Mouse (Mus musculus): ENCODE measurements around the gene Ubap1. TPM values are rescaled to one million over a fixed set of nuclear protein-coding genes. Genes with fewer than 3 reads are reported as not detected.
A peak's percentile ranks its signal among the peaks of the same experiment; 100 is the strongest.

The Ubap1 gene
- polyA plus RNA-seq (2014; fragmentation: Nextera tagmentation; extraction: Ambion mirVana) = 53.6 and 54.8 TPM in 2 replicates

DNA sequence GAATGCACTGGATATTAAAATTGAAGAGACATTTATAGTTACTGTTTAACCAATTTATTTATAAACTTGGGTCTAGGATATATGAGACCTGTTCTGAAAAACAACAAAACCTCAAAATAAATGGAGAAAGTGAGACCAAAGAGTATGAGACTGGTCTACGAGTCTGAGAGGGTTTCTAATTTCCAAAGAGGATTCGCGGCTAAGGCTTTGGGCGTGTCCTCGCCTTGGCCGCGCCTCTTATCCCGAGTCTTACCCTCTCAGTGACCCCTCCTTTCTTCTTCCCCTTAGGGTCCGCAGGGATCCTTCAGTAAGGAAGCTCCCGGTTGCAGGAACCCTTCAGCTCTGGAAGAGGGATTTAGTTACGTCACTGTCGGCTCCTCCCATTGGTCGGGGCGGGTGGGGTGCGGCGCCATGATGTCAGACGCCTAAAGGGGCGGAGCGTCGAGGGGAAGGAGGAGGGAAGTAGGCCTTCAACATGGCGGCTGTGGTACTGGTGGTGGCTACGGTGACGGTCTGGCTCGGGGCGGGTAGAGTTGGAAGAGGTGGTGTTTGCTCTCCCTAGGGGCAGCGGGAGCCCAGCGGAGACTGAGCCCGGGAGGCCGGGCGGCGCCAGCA is at the start of gene Ubap1:
TSS of gene Ubap1 (plus strand) at position 413 of the 615 bp plus-strand sequence.
- under 1% methylated on average over 31 of the region's 31 CpGs for WGBS
- Histone ChIP-seq H3K9me3 (ENCODE audit: control insufficient read depth, low read depth, low read length) (no peaks in the 10 kb centered on the region), H3K4me2 (replicated peaks; ENCODE audit: low read depth, low read length) (peak within 1 kb of the TSS; percentile 81), H3K36me3 (ENCODE audit: control insufficient read depth, insufficient read depth, low read length) (no peaks in the 10 kb centered on the region), H3K27ac (ENCODE audit: low read length) (peak within 1 kb of the TSS; percentile 95), H3K4me3 (ENCODE audit: low read depth, low read length) (peak within 1 kb of the TSS; percentile 75), H3K4me1 (ENCODE audit: control insufficient read depth, insufficient read depth, low read length) (peaks cover 13% of the 10 kb centered on the region), H3K9ac (replicated peaks; ENCODE audit: low read depth, low read length) (peak within 1 kb of the TSS; percentile 68), H3K27me3 (ENCODE audit: control insufficient read depth, insufficient read depth, low read length) (no peaks in the 10 kb centered on the region)
- peak; percentile 97 for ATAC-seq (ENCODE audit: insufficient number of reproducible peaks, insufficient read depth, low FRiP score, low read depth)

DNA sequence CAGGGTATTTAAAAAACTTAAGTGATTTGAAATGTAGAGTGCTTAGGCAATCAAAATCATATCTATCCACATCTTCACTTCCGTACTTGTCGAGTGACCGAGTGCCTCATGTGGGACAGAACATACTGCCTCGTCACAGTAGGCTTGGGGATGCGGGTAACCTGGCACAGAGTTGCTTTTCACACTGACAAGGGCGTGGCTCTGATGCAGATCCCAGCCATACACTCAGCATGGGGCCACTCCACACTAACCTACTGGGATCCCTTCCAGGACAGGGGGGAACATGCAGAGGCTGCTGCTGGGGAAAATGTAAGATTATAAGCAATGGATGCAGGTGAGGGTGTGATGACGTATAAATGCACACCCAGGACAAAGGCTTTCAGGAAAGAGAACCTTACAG is 45.1 kb upstream of the Ubap1 start:
- H3K36me3 ChIP-seq (ENCODE audit: control insufficient read depth, insufficient read depth, low read length) = peaks cover 48% of the 10 kb centered on the region
- WGBS = 89% methylated on average over 7 of the region's 7 CpGs
- H3K27ac ChIP-seq (ENCODE audit: low read length) = no peak overlapping the region
- no peak for ATAC-seq (ENCODE audit: insufficient number of reproducible peaks, insufficient read depth, low FRiP score, low read depth)
- H3K27me3 ChIP-seq (ENCODE audit: control insufficient read depth, insufficient read depth, low read length) = no peaks in the 10 kb centered on the region
- H3K4me3 ChIP-seq (ENCODE audit: low read depth, low read length) = no peak overlapping the region
- no peak overlapping the region for H3K9ac ChIP-seq (replicated peaks; ENCODE audit: low read depth, low read length)
- H3K9me3 ChIP-seq (ENCODE audit: control insufficient read depth, low read depth, low read length) = no peaks in the 10 kb centered on the region
- no peaks in the 10 kb centered on the region for H3K4me1 ChIP-seq (ENCODE audit: control insufficient read depth, insufficient read depth, low read length)
- H3K4me2 ChIP-seq (replicated peaks; ENCODE audit: low read depth, low read length) = no peak overlapping the region

DNA sequence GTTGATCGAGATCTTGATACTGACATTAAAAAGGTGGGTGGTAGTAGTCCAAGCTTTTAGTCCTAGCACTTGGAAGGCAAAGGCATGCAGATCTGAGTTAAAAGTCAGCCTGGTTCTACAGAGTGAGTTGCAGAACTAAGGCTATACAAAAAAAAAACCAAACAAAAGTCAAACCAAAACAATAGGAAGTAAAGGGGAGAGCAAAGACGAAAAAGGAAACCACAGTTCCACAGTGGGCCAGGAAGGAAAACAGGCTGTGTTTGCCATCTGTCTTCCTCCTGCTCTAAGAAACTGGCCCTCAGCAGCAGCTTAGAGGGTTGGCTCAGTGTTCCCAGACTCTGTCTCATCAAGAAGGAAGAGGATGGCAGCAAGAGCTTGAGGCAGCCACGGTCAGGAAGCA is 44.5 kb upstream of the Ubap1 start:
- Histone ChIP-seq H3K9ac (replicated peaks; ENCODE audit: low read depth, low read length) (no peak overlapping the region), H3K36me3 (ENCODE audit: control insufficient read depth, insufficient read depth, low read length) (peaks cover 46% of the 10 kb centered on the region), H3K4me3 (ENCODE audit: low read depth, low read length) (no peak overlapping the region), H3K4me2 (replicated peaks; ENCODE audit: low read depth, low read length) (no peak overlapping the region), H3K4me1 (ENCODE audit: control insufficient read depth, insufficient read depth, low read length) (no peaks in the 10 kb centered on the region), H3K27ac (ENCODE audit: low read length) (no peak overlapping the region), H3K9me3 (ENCODE audit: control insufficient read depth, low read depth, low read length) (no peaks in the 10 kb centered on the region), H3K27me3 (ENCODE audit: control insufficient read depth, insufficient read depth, low read length) (no peaks in the 10 kb centered on the region)
- ATAC-seq (ENCODE audit: insufficient number of reproducible peaks, insufficient read depth, low FRiP score, low read depth) = no peak
- 65% methylated on average over 3 of the region's 3 CpGs for WGBS

DNA sequence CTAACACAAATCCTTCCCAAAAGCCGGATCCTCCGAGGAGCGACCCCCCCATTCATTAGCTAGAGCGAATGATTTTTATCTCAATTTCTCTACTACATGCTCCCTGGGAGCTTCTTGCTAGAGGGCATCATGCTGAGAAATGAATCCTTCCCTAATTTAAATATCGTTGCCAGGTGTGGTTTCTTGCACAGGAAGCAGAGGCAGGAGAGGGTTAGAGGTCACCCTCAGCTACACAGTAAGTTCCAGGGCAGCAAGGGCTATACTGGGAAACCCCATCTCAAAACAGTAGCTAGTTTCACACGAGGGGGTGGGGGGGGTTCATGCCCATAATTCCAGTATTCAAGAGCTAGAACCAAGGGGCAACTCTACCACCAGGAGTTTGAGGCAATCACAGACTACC is 41.4 kb upstream of the Ubap1 start:
- no peak overlapping the region for H3K9ac ChIP-seq (replicated peaks; ENCODE audit: low read depth, low read length)
- 87% methylated on average over 6 of the region's 6 CpGs for WGBS

DNA sequence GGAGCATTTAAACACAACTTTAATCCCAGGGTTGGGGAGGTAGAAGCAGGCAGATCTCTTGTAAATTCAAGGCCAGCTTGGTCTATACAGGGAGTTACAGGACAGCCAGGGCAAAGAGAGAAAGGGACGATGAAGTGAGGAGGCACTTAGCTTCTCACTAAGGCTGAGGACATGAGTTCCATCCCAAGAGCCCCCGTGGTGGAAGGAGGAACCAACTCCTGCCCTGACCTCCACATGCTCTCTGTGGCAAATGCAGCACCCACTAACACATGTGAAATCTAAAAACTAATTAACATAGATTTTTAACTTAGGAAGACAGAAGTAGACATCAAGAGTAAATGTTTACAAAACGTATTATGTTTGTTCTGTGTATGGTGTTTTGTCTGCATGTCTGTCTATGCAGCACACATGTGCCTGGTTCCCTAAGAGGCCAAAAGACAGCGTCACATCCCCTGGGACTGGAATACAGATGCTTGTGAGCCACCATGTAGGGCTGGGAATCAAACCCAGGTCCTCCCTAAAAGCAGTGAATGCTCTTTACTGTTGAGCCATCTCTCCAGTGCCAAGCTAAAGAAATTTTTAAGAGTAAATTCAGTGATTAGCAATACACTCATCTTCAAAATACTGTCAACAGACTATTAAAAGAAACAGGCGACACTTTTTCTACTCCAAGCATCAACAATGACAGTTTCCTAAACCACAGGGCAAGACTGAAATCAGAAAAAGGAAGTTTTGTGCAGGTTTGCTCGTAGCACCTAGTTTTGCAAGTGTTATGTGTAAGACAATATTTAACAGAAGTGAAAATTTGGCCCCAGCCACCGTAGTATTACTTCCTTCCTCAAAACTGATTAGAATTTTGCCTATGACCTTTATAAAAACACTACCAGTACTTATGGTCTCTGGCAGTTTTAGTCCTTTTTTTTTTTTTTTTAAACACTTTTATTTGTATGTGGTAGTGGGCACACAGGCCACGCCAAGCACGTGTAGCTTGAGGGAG is 37.9 kb upstream of the Ubap1 start:
- H3K27ac ChIP-seq (ENCODE audit: low read length) = no peak overlapping the region
- H3K4me1 ChIP-seq (ENCODE audit: control insufficient read depth, insufficient read depth, low read length) = peaks cover 16% of the 10 kb centered on the region
- H3K9me3 ChIP-seq (ENCODE audit: control insufficient read depth, low read depth, low read length) = no peaks in the 10 kb centered on the region
- peaks cover 23% of the 10 kb centered on the region; the same call in 1 of the 2 replicates for H3K36me3 ChIP-seq (ENCODE audit: control insufficient read depth, insufficient read depth, low read length)
- no peaks in the 10 kb centered on the region for H3K27me3 ChIP-seq (ENCODE audit: control insufficient read depth, insufficient read depth, low read length)
- H3K4me3 ChIP-seq (ENCODE audit: low read depth, low read length) = no peak overlapping the region
- 94% methylated on average over 9 of the region's 9 CpGs for WGBS
- no peak for ATAC-seq (ENCODE audit: insufficient number of reproducible peaks, insufficient read depth, low FRiP score, low read depth)
- H3K9ac ChIP-seq (replicated peaks; ENCODE audit: low read depth, low read length) = no peak overlapping the region
- H3K4me2 ChIP-seq (replicated peaks; ENCODE audit: low read depth, low read length) = no peak overlapping the region

More for the DNA sequence above, 41.4 kb upstream of the Ubap1 start:
- H3K27ac ChIP-seq (ENCODE audit: low read length) = no peak overlapping the region
- H3K9me3 ChIP-seq (ENCODE audit: control insufficient read depth, low read depth, low read length) = no peaks in the 10 kb centered on the region
- no peaks in the 10 kb centered on the region for H3K27me3 ChIP-seq (ENCODE audit: control insufficient read depth, insufficient read depth, low read length)
- H3K36me3 ChIP-seq (ENCODE audit: control insufficient read depth, insufficient read depth, low read length) = peaks cover 34% of the 10 kb centered on the region
- H3K4me3 ChIP-seq (ENCODE audit: low read depth, low read length) = no peak overlapping the region
- H3K4me1 ChIP-seq (ENCODE audit: control insufficient read depth, insufficient read depth, low read length) = peaks cover under 1% of the 10 kb centered on the region; the same call in 1 of the 2 replicates
- no peak for ATAC-seq (ENCODE audit: insufficient number of reproducible peaks, insufficient read depth, low FRiP score, low read depth)
- H3K4me2 ChIP-seq (replicated peaks; ENCODE audit: low read depth, low read length) = no peak overlapping the region

DNA sequence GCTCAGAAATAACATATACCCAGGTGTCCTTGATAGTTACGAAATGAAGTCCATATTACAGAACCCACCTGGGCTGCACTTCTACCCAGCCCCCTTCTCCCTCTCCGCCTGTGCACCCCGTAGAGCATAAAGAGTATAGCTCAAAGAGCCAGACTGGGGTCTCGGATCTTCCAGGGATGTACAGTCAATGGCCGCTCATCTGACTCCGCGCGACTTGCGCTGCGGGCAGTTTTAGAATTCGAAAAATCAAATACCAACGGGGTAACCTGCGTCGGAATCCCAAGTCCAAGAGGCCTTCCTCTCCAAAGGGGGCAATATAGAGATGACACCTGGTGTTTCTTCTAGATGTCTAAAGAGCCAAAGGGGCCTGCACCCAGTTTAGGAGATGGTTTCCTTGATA is 35.1 kb upstream of the Ubap1 start:
- Histone ChIP-seq H3K9ac (replicated peaks; ENCODE audit: low read depth, low read length) (peak overlapping the region; percentile 90), H3K27me3 (ENCODE audit: control insufficient read depth, insufficient read depth, low read length) (no peaks in the 10 kb centered on the region), H3K4me3 (ENCODE audit: low read depth, low read length) (peak overlapping the region; percentile 94), H3K36me3 (ENCODE audit: control insufficient read depth, insufficient read depth, low read length) (peaks cover 19% of the 10 kb centered on the region; the same call in 1 of the 2 replicates), H3K4me1 (ENCODE audit: control insufficient read depth, insufficient read depth, low read length) (peaks cover 16% of the 10 kb centered on the region), H3K4me2 (replicated peaks; ENCODE audit: low read depth, low read length) (peak overlapping the region; percentile 89), H3K27ac (ENCODE audit: low read length) (peak overlapping the region; percentile 98), H3K9me3 (ENCODE audit: control insufficient read depth, low read depth, low read length) (no peaks in the 10 kb centered on the region)
- WGBS = 8% methylated on average over 14 of the region's 14 CpGs
- ATAC-seq (ENCODE audit: insufficient number of reproducible peaks, insufficient read depth, low FRiP score, low read depth) = no peak

DNA sequence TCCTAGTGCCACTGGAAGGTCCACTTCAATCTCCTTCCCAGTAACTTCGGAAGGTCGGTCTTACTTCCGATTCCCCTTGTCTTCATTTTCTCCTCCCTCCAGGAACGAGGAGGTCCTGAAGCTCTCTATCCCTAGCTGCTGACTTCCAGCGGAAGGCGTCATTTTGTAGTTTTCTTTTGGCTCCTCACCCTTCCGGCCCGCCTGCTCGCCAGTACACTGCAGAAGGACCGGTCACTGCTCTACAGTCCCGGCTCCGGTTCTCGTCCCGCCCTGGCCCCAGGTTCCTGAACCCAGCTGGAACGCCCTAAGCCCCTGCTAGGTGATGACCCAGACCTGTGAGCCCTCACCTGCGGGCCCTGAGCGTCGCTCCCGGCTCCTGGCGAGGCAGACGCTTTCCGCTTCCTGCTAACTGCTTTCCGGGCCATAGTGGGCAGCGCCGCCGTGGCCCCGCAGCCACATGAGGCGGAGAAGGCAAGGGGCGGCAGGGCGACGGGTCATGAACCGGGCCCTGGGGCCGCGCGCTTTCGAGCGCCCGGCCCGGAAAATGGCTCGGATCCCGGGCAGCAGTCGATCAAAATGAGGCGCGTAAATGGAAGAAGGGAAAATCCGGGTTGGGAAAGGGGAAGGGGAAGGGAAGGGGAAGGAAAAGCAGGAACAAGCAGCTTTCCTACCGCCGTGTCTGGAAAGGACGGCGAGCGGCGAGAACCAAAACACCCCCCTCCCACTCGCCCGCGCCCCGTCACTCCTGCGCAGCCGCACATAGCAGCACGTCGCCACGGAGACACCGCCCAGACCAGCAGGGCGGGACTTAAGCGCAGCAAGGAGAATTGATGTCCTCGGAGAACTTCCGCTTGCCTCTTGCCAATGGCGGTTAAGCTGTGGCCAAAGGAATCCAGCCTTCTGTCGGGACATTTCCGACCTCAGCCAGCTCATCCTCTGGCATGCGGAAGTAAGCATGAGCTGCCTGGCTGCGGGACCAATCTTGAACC is 34.4 kb upstream of the Ubap1 start, which contains the start of gene Dcaf12:
TSS of gene Dcaf12 (minus strand) at position 749 of the 989 bp plus-strand sequence.
- Histone ChIP-seq H3K4me2 (replicated peaks; ENCODE audit: low read depth, low read length) (peak within 1 kb of the TSS; percentile 89), H3K36me3 (ENCODE audit: control insufficient read depth, insufficient read depth, low read length) (peaks cover 16% of the 10 kb centered on the region; the same call in 1 of the 2 replicates), H3K9me3 (ENCODE audit: control insufficient read depth, low read depth, low read length) (no peaks in the 10 kb centered on the region), H3K27ac (ENCODE audit: low read length) (peak within 1 kb of the TSS; percentile 98), H3K9ac (replicated peaks; ENCODE audit: low read depth, low read length) (peak within 1 kb of the TSS; percentile 90), H3K4me1 (ENCODE audit: control insufficient read depth, insufficient read depth, low read length) (peaks cover 16% of the 10 kb centered on the region), H3K27me3 (ENCODE audit: control insufficient read depth, insufficient read depth, low read length) (no peaks in the 10 kb centered on the region), H3K4me3 (ENCODE audit: low read depth, low read length) (peak within 1 kb of the TSS; percentile 94)
- peak; percentile 97 for ATAC-seq (ENCODE audit: insufficient number of reproducible peaks, insufficient read depth, low FRiP score, low read depth)
- under 1% methylated on average over 70 of the region's 70 CpGs for WGBS
